Mouse (Mus musculus) liver, adult 2 months (tissue): ENCODE measurements around the gene Cxcr5. TPM values are rescaled to one million over a fixed set of nuclear protein-coding genes. Genes with fewer than 3 reads are reported as not detected.

ENCODE experiments used
- DNase-seq: peaks from one replicate; pipeline ENCODE4 v3.0.0-alpha.2; 2011; ENCODE audit warnings: low read depth, low spot score; ENCODE audit errors: extremely low read depth
- H3K27ac ChIP-seq: fragments of 200-500 bp; replicated peaks from 2 replicates; pipeline ENCODE4 v1.5.1; 2012; ENCODE audit warnings: low read depth, mild to moderate bottlenecking, control low read depth, inconsistent platforms, low read length; ENCODE audit not compliant: insufficient read depth
- H3K27me3 ChIP-seq: fragments of 200-500 bp; 2 replicates; pipeline ENCODE4 v1.6.1; 2012; ENCODE audit warnings: mild to moderate bottlenecking, moderate library complexity, low read length, inconsistent platforms; ENCODE audit not compliant: control insufficient read depth, insufficient read depth
- H3K36me3 ChIP-seq: fragments of 200-500 bp; 2 replicates; pipeline ENCODE4 v1.6.1; 2012; ENCODE audit warnings: low read length, inconsistent platforms; ENCODE audit not compliant: control insufficient read depth, insufficient read depth
- H3K4me1 ChIP-seq: fragments of 200-500 bp; 2 replicates; pipeline ENCODE4 v1.6.1; 2011; ENCODE audit warnings: low read length; ENCODE audit not compliant: control insufficient read depth, insufficient read depth
- H3K4me3 ChIP-seq: fragments of 200-500 bp; 2 replicates; pipeline ENCODE4 v1.5.1; 2011; ENCODE audit warnings: low read depth, mild to moderate bottlenecking, control low read depth, low read length, moderate library complexity; ENCODE audit not compliant: insufficient read depth
- H3K79me2 ChIP-seq: fragments of 200-500 bp; 2 replicates; pipeline ENCODE4 v1.6.1; 2012; ENCODE audit warnings: inconsistent platforms, mild to moderate bottlenecking, low read length, moderate library complexity; ENCODE audit not compliant: control insufficient read depth, insufficient read depth
- H3K9ac ChIP-seq: fragments of 200-500 bp; 2 replicates; pipeline ENCODE4 v1.6.1; 2012; ENCODE audit warnings: low read depth, mild to moderate bottlenecking, control low read depth, inconsistent platforms, low read length
- CTCF ChIP-seq: fragments of 200-500 bp; IDR thresholded peaks from 2 replicates; pipeline ENCODE4 v1.5.1; 2011; ENCODE audit warnings: low read depth, low read length, control low read depth
- POLR2A ChIP-seq: fragments of 200-500 bp; IDR thresholded peaks from 2 replicates; pipeline ENCODE4 v1.6.1; 2011; ENCODE audit warnings: low read length, control low read depth; ENCODE audit not compliant: insufficient read depth; ENCODE audit errors: extremely low read depth
- WGBS: fragments of 180-500 bp; shearing (Covaris S2); methylation state at CpG from one replicate; pipeline ENCODE4 v1.1.7; 2018; 5-methylcytosine and 5-hydroxymethylcytosine counted together
- polyA plus RNA-seq: library from polyadenylated mRNA; depleted of rRNA; stranded (reverse); fragments of >200 nt; gene quantifications from 2 replicates; pipeline ENCODE4 v1.2.3, GENCODE M21; 2012
- total RNA-seq: library from RNA; depleted of rRNA; stranded (reverse); fragments of >200 nt; gene quantifications from 2 replicates; pipeline ENCODE4 v1.2.3, GENCODE M21; 2014

The Cxcr5 gene
- total and polyA plus RNA-seq, 2 experiments, result 0.18 to 1.4 TPM

DNA sequence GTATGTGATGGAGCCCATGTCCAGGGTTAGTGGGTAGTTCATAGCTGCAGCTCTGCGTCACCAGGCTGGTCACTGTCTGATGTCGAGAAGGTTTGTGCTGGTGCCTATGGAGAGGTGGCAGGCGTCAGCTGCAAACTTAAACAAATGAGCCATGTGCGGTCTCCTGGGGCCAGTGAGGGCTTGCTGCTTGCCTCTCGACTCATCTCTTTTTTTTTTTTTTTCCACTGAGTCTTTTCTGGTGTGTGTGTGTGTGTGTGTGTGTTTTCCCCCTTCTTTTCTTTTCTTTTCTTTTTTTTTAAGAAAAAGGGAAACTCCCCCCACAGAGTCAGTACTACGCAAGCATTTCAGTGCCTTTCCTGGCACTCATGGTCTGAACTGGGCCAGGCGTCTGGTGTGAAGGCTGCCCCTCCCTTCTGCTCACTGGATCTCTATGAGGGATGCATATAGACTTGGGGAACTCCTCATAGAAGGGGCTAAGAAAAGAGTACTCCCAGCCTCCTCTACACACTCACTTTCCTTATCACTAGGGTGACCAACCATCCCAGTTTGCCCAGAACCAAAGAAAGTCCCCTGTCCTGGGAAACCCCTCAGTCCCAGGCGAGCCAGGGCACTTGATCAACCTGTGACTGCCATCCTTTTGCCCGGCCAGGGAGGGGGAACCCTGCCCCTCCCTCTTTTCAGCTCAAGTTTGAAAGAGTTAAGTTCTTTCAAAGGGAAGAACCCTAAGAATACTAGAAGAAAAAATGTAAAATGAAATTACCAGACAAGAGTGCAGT is 35.2 kb downstream of the Cxcr5 start:
- no peak for DNase-seq
- no peak overlapping the region for H3K4me3 ChIP-seq
- no peaks in the 10 kb centered on the region for H3K36me3 ChIP-seq
- no peaks in the 10 kb centered on the region for H3K79me2 ChIP-seq
- H3K9ac ChIP-seq, result no peak overlapping the region
- H3K4me1 ChIP-seq, result no peaks in the 10 kb centered on the region
- no peaks in the 10 kb centered on the region for H3K27me3 ChIP-seq
- no peak overlapping the region for H3K27ac ChIP-seq
- TF ChIP-seq POLR2A (no peak), CTCF (no peak)
- WGBS, result 77% methylated on average over 9 of the region's 9 CpGs

DNA sequence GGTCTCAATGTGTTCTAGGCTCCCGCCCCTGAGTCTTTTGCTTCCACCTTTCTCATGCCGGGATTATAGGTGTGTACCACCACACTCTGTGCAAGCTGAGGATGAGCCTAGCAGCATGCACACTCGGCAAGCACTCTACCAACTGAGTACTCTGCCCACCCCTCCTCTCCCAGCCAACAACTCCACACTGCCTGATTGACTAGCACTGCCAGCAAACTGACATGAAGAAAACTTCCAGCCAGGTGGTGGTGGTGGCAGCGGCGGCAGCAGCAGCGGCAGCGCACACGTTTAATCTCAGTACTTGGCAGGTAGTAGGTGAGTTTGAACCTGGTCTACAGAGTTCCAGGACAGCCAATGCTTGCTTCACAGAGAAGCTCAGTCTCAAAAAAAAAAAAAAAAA is 36.1 kb downstream of the Cxcr5 start:
- TF ChIP-seq POLR2A (no peak), CTCF (no peak)
- H3K9ac ChIP-seq, result no peak overlapping the region; the same call in 1 of the 2 replicates
- 86% methylated on average over 8 of the region's 8 CpGs for WGBS
- DNase-seq, result no peak
- no peaks in the 10 kb centered on the region for H3K4me1 ChIP-seq
- H3K4me3 ChIP-seq, result no peak overlapping the region
- no peaks in the 10 kb centered on the region for H3K27me3 ChIP-seq
- no peaks in the 10 kb centered on the region for H3K79me2 ChIP-seq
- no peaks in the 10 kb centered on the region for H3K36me3 ChIP-seq
- H3K27ac ChIP-seq, result no peak overlapping the region

DNA sequence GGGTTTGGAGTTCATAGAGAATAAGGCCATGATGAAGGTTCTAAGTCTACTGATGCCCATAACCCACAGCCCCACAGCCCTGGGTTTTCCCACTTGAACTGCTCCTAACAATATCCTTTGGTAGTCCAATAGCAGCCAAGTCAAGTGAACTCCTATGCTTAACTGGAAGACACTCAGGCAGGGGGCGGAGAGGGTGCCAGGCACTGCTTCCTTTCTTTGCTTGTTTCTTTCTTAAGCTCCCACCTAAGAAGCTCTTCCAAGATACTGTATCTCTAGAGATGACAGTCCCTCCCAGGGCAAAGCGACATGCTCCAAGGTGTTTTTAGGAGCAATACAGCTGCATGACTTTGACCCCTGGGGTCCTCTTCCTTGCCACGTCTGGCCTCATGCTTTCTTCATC is 36.7 kb downstream of the Cxcr5 start:
- H3K36me3 ChIP-seq, result no peaks in the 10 kb centered on the region
- H3K9ac ChIP-seq, result no peak overlapping the region
- TF ChIP-seq POLR2A, result no peak
- no peak for TF ChIP-seq CTCF
- DNase-seq, result no peak
- no peak overlapping the region for H3K27ac ChIP-seq
- H3K4me1 ChIP-seq, result no peaks in the 10 kb centered on the region
- H3K27me3 ChIP-seq, result no peaks in the 10 kb centered on the region
- H3K4me3 ChIP-seq, result no peak overlapping the region
- H3K79me2 ChIP-seq, result no peaks in the 10 kb centered on the region
- WGBS, result 93% methylated on average over 3 of the region's 3 CpGs

DNA sequence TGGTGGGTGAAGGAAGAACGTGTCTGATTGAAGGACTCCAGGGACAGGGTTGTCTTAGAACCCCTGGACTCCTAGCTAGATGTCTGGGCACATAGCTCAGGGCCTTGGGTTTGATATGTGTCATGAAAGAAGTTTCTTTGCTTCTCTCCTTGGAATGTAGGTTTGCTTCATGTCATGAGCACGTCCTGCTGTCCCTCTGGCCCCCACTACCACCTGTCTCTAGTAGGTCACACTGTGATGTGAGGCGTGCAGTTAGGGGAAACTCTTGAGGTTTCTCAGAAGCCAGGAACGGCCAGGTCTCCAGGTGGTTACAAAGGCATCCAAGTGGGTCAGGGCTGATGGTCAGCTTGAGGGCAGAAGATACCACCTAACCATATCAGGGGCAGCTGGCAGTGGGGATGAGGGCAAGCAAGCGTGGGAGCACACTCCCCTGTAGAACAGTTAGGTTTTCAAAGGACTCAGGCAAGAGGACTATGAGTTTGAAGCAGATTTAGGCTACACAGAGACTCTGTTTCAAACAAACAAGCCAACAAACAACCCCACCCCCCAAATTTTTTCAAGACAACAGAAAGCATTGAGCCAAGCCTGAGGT is 37.3 kb downstream of the Cxcr5 start:
- no peaks in the 10 kb centered on the region for H3K79me2 ChIP-seq
- no peaks in the 10 kb centered on the region for H3K36me3 ChIP-seq
- 83% methylated on average over 5 of the region's 5 CpGs for whole genome bisulfite sequencing
- no peaks in the 10 kb centered on the region for H3K4me1 ChIP-seq
- TF ChIP-seq POLR2A, result no peak
- no peak overlapping the region for H3K27ac ChIP-seq
- H3K4me3 ChIP-seq, result no peak overlapping the region
- H3K9ac ChIP-seq, result no peak overlapping the region
- no peaks in the 10 kb centered on the region for H3K27me3 ChIP-seq
- DNase-seq, result no peak

DNA sequence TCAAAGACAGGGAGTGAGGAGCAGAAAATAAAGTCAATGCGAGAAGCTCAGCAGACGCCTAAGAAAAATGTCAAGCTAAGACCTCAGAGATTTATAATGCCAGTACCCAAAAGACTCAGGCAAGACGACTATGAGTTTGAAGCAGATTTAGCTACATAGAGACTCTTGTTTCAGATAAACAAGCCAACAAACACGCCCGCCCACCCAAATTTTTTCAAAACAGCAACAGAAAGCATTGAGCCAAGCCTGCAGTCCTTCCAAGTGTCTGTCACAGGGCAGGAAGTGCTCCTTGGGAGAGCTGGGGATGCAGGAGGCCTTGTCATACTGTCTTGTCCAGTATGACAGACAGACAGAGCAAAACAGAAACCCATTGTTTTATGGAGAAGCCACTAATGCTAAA is 38.0 kb downstream of the Cxcr5 start:
- no peaks in the 10 kb centered on the region for H3K36me3 ChIP-seq
- no peak overlapping the region for H3K9ac ChIP-seq
- 84% methylated on average over 5 of the region's 5 CpGs for WGBS
- H3K4me1 ChIP-seq, result no peaks in the 10 kb centered on the region
- no peaks in the 10 kb centered on the region for H3K27me3 ChIP-seq
- no peak overlapping the region for H3K27ac ChIP-seq
- H3K79me2 ChIP-seq, result no peaks in the 10 kb centered on the region
- DNase-seq, result no peak
- H3K4me3 ChIP-seq, result no peak overlapping the region
- no peak for TF ChIP-seq CTCF
- no peak for TF ChIP-seq POLR2A

DNA sequence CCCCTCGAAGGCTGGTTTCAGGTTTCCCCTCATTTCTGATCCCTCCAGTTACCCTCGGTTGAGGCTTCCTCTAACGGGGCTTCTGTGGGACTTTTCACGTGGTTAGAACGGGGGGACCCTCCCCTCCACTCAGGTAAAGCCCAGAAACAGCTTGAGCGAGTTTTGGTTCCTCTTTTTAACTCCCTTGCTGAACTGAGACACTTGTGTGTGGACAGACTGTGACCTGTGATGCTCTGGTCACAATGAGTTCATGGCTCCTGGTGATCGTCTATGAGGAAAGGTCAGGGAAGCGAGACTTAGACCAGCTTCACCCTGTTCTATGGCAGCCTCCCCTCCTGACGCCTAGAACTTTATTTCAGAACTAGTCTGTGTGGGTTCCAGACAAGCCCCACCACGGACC is 39.8 kb downstream of the Cxcr5 start:
- TF ChIP-seq POLR2A, result no peak
- no peak for TF ChIP-seq CTCF

More for the DNA sequence above, 39.8 kb downstream of the Cxcr5 start:
- 83% methylated on average over 10 of the region's 10 CpGs for WGBS
- Histone ChIP-seq H3K9ac (no peak overlapping the region), H3K79me2 (no peaks in the 10 kb centered on the region), H3K4me3 (no peak overlapping the region), H3K4me1 (no peaks in the 10 kb centered on the region), H3K27ac (no peak overlapping the region), H3K36me3 (no peaks in the 10 kb centered on the region), H3K27me3 (no peaks in the 10 kb centered on the region)
- no peak for DNase-seq
